In the genomic region with DNA sequence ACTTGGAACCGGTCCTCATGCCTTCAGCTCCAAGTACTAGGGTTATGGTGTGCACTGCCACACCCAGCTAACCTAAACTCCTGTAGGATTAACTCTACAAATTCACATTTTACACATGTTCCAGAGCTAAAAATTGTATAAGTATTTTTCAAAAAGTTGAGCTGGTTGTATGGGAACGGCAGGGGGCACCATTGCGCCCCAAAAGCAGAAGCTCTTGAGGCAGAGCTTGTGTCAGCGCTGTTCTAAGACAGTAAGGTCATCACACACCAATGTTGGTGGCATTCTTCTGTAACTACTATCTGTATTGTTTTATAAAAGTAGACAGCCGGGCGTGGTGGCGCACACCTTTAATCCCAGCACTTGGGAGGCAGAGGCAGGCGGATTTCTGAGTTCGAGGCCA, we compare ENCODE assay signal across 9 mouse cellular contexts. TPM values are rescaled to one million over a fixed set of nuclear protein-coding genes. Genes with fewer than 3 reads are reported as not detected.
DNase-seq lines count a peak whose midpoint lies in the region; ATAC-seq lines count a peak whose summit lies in the region.
"Had no signal": no experiment of that assay in that cellular context is flagged by ENCODE, and none has a peak within 500 bp of the region (broad histone marks: within the 10 kb centered on the region; RNA-seq: fewer than 3 reads in every experiment).

No protein-coding gene starts in this region.

- H3K27me3 ChIP-seq in hindbrain, embryonic 11.5 days (ENCODE audit: control insufficient read depth, insufficient read depth, low read length) = no peaks in the 10 kb centered on the region
- H3K27me3 ChIP-seq in hindbrain, embryonic 12.5 days = no peaks in the 10 kb centered on the region
- no peaks in the 10 kb centered on the region for H3K27me3 ChIP-seq in midbrain, embryonic 15.5 days (replicated peaks)
- H3K27me3 ChIP-seq: embryonic facial prominence, embryonic 13.5 days had no signal

- H3K36me3 ChIP-seq in hindbrain, embryonic 11.5 days (ENCODE audit: control insufficient read depth, insufficient read depth, low read length) = peaks cover 4% of the 10 kb centered on the region; the same call in 1 of the 2 replicates
- H3K36me3 ChIP-seq in hindbrain, embryonic 12.5 days = peaks cover 49% of the 10 kb centered on the region
- peaks cover 22% of the 10 kb centered on the region for H3K36me3 ChIP-seq in midbrain, embryonic 15.5 days (replicated peaks)

- no peak overlapping the region for H3K9ac ChIP-seq in hindbrain, embryonic 11.5 days (ENCODE audit: low read depth, low read length)
- H3K9ac ChIP-seq in hindbrain, embryonic 12.5 days = no peak overlapping the region
- H3K9ac ChIP-seq in midbrain, embryonic 15.5 days = no peak overlapping the region
- H3K9ac ChIP-seq: embryonic facial prominence, embryonic 13.5 days had no signal

- H3K9me3 ChIP-seq in hindbrain, embryonic 11.5 days (ENCODE audit: control insufficient read depth, low read length) = no peaks in the 10 kb centered on the region
- H3K9me3 ChIP-seq in hindbrain, embryonic 12.5 days (replicated peaks) = no peaks in the 10 kb centered on the region
- no peaks in the 10 kb centered on the region for H3K9me3 ChIP-seq in midbrain, embryonic 15.5 days
- H3K9me3 ChIP-seq: embryonic facial prominence, embryonic 13.5 days had no signal

- H3K4me2 ChIP-seq in hindbrain, embryonic 11.5 days (replicated peaks; ENCODE audit: low read depth, low read length) = no peak overlapping the region
- H3K4me2 ChIP-seq in hindbrain, embryonic 12.5 days (replicated peaks) = no peak overlapping the region
- no peak overlapping the region for H3K4me2 ChIP-seq in midbrain, embryonic 15.5 days
- H3K4me2 ChIP-seq: embryonic facial prominence, embryonic 13.5 days had no signal

- no peak overlapping the region for H3K27ac ChIP-seq in hindbrain, embryonic 11.5 days (ENCODE audit: low read depth, low read length)
- H3K27ac ChIP-seq in hindbrain, embryonic 12.5 days = no peak overlapping the region
- H3K27ac ChIP-seq in midbrain, embryonic 15.5 days = no peak overlapping the region
- H3K27ac ChIP-seq: embryonic facial prominence, embryonic 13.5 days had no signal

- WGBS in hindbrain, embryonic 11.5 days = 91% methylated on average over 8 of the region's 9 CpGs
- WGBS in hindbrain, embryonic 12.5 days = 89% methylated on average over 8 of the region's 9 CpGs
- WGBS in midbrain, embryonic 15.5 days = 90% methylated on average over 9 of the region's 9 CpGs

- DNase-seq in hindbrain, embryonic 11.5 days (ENCODE audit: low spot score) = peak; percentile 37
- DNase-seq in B cell, adult 2 months = peak; percentile 47 to 55
- DNase-seq in MN1 (ENCODE audit: low spot score) = peak; percentile 42
- DNase-seq in induced T-regulatory cell, adult 2 months (ENCODE audit: low read depth) = peak; percentile 66
- DNase-seq in thymus, postnatal 4 days = peak; percentile 61
- DNase-seq in right cerebral cortex, postnatal 10 days (ENCODE audit: low spot score in 2 of 2) = no peak

- no peak for ATAC-seq in hindbrain, embryonic 11.5 days (ENCODE audit: low FRiP score)
- ATAC-seq in hindbrain, embryonic 12.5 days (ENCODE audit: low FRiP score) = no peak
- no peak for ATAC-seq in midbrain, embryonic 15.5 days (replicated peaks)

- H3K4me1 ChIP-seq in hindbrain, embryonic 11.5 days (replicated peaks; ENCODE audit: control insufficient read depth, insufficient read depth, low read length) = no peaks in the 10 kb centered on the region
- no peaks in the 10 kb centered on the region for H3K4me1 ChIP-seq in hindbrain, embryonic 12.5 days
- no peaks in the 10 kb centered on the region for H3K4me1 ChIP-seq in midbrain, embryonic 15.5 days
- H3K4me1 ChIP-seq: embryonic facial prominence, embryonic 13.5 days had no signal

- no peak overlapping the region for H3K4me3 ChIP-seq in hindbrain, embryonic 11.5 days (ENCODE audit: low read depth, low read length)
- H3K4me3 ChIP-seq in hindbrain, embryonic 12.5 days = no peak overlapping the region
- H3K4me3 ChIP-seq in midbrain, embryonic 15.5 days = no peak overlapping the region
- H3K4me3 ChIP-seq: embryonic facial prominence, embryonic 13.5 days had no signal

RNA-seq across cellular contexts. Expression of gene Bbs4, which starts 13.3 kb away (rescaled TPM):
- 21.8 and 22.0 TPM in 2 replicates for polyA plus RNA-seq in hindbrain, embryonic 11.5 days (2014; fragmentation: Nextera tagmentation; extraction: Ambion mirVana)
- polyA plus RNA-seq in hindbrain, embryonic 12.5 days (2016; fragmentation: Nextera tagmentation; extraction: Ambion mirVana) = 25.4 and 29.5 TPM in 2 replicates
- 46.2 and 48.5 TPM in 2 replicates for polyA plus RNA-seq in midbrain, embryonic 15.5 days (2015; fragmentation: Nextera tagmentation; extraction: Ambion mirVana)

RNA-seq across cellular contexts. Expression of gene Adpgk, which starts 48.6 kb away (rescaled TPM):
- polyA plus RNA-seq in hindbrain, embryonic 11.5 days (2014; fragmentation: Nextera tagmentation; extraction: Ambion mirVana) = 40.9 and 44.0 TPM in 2 replicates
- 35.3 and 38.0 TPM in 2 replicates for polyA plus RNA-seq in hindbrain, embryonic 12.5 days (2016; fragmentation: Nextera tagmentation; extraction: Ambion mirVana)
- 23.5 and 24.5 TPM in 2 replicates for polyA plus RNA-seq in midbrain, embryonic 15.5 days (2015; fragmentation: Nextera tagmentation; extraction: Ambion mirVana)

Comparison
In these comparisons a context has a peak if more than half of its experiments do, and no peak if none do; other contexts are left out.
1. DNase-seq: peak in hindbrain, embryonic 11.5 days (single experiment), B cell, adult 2 months (2 of 2), MN1 (single experiment), induced T-regulatory cell, adult 2 months (single experiment) and thymus, postnatal 4 days (single experiment); none in right cerebral cortex, postnatal 10 days (0 of 2).